Mouse (Mus musculus): ENCODE data around the gene Asic2.

The Asic2 gene

GRCm38 (mm10) chr11:81972044-81972443 is 3.8 kb upstream of the Asic2 start:
- Histone ChIP-seq H3K36me3 (ENCODE audit: insufficient read depth, low read length) (no peaks in the 10 kb centered on the region), H3K4me3 (replicated peaks; ENCODE audit: low read length) (no peak overlapping the region), H3K9me3 (ENCODE audit: low read length) (no peaks in the 10 kb centered on the region), H3K4me1 (replicated peaks; ENCODE audit: low read depth, low read length) (peaks cover 16% of the 10 kb centered on the region), H3K27me3 (ENCODE audit: insufficient read depth, low read length) (peaks cover 44% of the 10 kb centered on the region)
- TF ChIP-seq CTCF (conservative IDR thresholded peaks at IDR 0.05; ENCODE audit: low read length) = peak; percentile 83
- no peak for TF ChIP-seq NANOG (IDR thresholded peaks at IDR 0.05; ENCODE audit: borderline replicate concordance, low read length)
- TF ChIP-seq POU5F1 (IDR thresholded peaks at IDR 0.05; ENCODE audit: borderline replicate concordance, low read length) = no peak

- H3K27me3 ChIP-seq (ENCODE audit: insufficient read depth, low read length) = peaks cover 64% of the 10 kb centered on the region
- no peaks in the 10 kb centered on the region for H3K9me3 ChIP-seq (ENCODE audit: low read length)
- no peak overlapping the region for H3K4me3 ChIP-seq (replicated peaks; ENCODE audit: low read length)
- H3K4me1 ChIP-seq (replicated peaks; ENCODE audit: low read depth, low read length) = peaks cover 18% of the 10 kb centered on the region
- H3K36me3 ChIP-seq (ENCODE audit: insufficient read depth, low read length) = no peaks in the 10 kb centered on the region
- TF ChIP-seq NANOG (IDR thresholded peaks at IDR 0.05; ENCODE audit: borderline replicate concordance, low read length) = no peak
- TF ChIP-seq CTCF (conservative IDR thresholded peaks at IDR 0.05; ENCODE audit: low read length) = no peak
- TF ChIP-seq POU5F1 (IDR thresholded peaks at IDR 0.05; ENCODE audit: borderline replicate concordance, low read length) = no peak
Observed at GRCm38 (mm10) chr11:81966626-81967289, 1.5 kb downstream of the Asic2 start.

GRCm38 (mm10) chr11:81965653-81966625 is 2.3 kb downstream of the Asic2 start:
- Histone ChIP-seq H3K27me3 (ENCODE audit: insufficient read depth, low read length) (peaks cover 59% of the 10 kb centered on the region), H3K4me3 (replicated peaks; ENCODE audit: low read length) (no peak overlapping the region), H3K4me1 (replicated peaks; ENCODE audit: low read depth, low read length) (peaks cover 18% of the 10 kb centered on the region), H3K9me3 (ENCODE audit: low read length) (no peaks in the 10 kb centered on the region), H3K36me3 (ENCODE audit: insufficient read depth, low read length) (no peaks in the 10 kb centered on the region)
- TF ChIP-seq POU5F1 (IDR thresholded peaks at IDR 0.05; ENCODE audit: borderline replicate concordance, low read length) = no peak
- TF ChIP-seq CTCF (conservative IDR thresholded peaks at IDR 0.05; ENCODE audit: low read length) = no peak
- no peak for TF ChIP-seq NANOG (IDR thresholded peaks at IDR 0.05; ENCODE audit: borderline replicate concordance, low read length)

GRCm38 (mm10) chr11:81964561-81964960 is 3.7 kb downstream of the Asic2 start:
- no peak for TF ChIP-seq CTCF (conservative IDR thresholded peaks at IDR 0.05; ENCODE audit: low read length)
- no peak for TF ChIP-seq NANOG (IDR thresholded peaks at IDR 0.05; ENCODE audit: borderline replicate concordance, low read length)
- TF ChIP-seq POU5F1 (IDR thresholded peaks at IDR 0.05; ENCODE audit: borderline replicate concordance, low read length) = no peak

GRCm38 (mm10) chr11:81954398-81954797 is 13.9 kb downstream of the Asic2 start:
- TF ChIP-seq NANOG (IDR thresholded peaks at IDR 0.05; ENCODE audit: borderline replicate concordance, low read length) (no peak), POU5F1 (IDR thresholded peaks at IDR 0.05; ENCODE audit: borderline replicate concordance, low read length) (no peak), CTCF (conservative IDR thresholded peaks at IDR 0.05; ENCODE audit: low read length) (no peak)
- H3K36me3 ChIP-seq (ENCODE audit: insufficient read depth, low read length) = no peaks in the 10 kb centered on the region
- no peaks in the 10 kb centered on the region for H3K9me3 ChIP-seq (ENCODE audit: low read length)
- no peak overlapping the region for H3K4me3 ChIP-seq (replicated peaks; ENCODE audit: low read length)
- H3K4me1 ChIP-seq (replicated peaks; ENCODE audit: low read depth, low read length) = no peaks in the 10 kb centered on the region
- H3K27me3 ChIP-seq (ENCODE audit: insufficient read depth, low read length) = no peaks in the 10 kb centered on the region

More at GRCm38 (mm10) chr11:81964561-81964960, 3.7 kb downstream of the Asic2 start:
- Histone ChIP-seq H3K27me3 (ENCODE audit: insufficient read depth, low read length) (peaks cover 46% of the 10 kb centered on the region), H3K36me3 (ENCODE audit: insufficient read depth, low read length) (no peaks in the 10 kb centered on the region), H3K4me3 (replicated peaks; ENCODE audit: low read length) (no peak overlapping the region), H3K9me3 (ENCODE audit: low read length) (no peaks in the 10 kb centered on the region), H3K4me1 (replicated peaks; ENCODE audit: low read depth, low read length) (peaks cover 18% of the 10 kb centered on the region)

GRCm38 (mm10) chr11:81948021-81948420 is 20.2 kb downstream of the Asic2 start:
- Histone ChIP-seq H3K4me3 (replicated peaks; ENCODE audit: low read length) (no peak overlapping the region), H3K36me3 (ENCODE audit: insufficient read depth, low read length) (no peaks in the 10 kb centered on the region), H3K27me3 (ENCODE audit: insufficient read depth, low read length) (no peaks in the 10 kb centered on the region; the same call in 1 of the 2 replicates), H3K4me1 (replicated peaks; ENCODE audit: low read depth, low read length) (no peaks in the 10 kb centered on the region), H3K9me3 (ENCODE audit: low read length) (no peaks in the 10 kb centered on the region)
- TF ChIP-seq CTCF (conservative IDR thresholded peaks at IDR 0.05; ENCODE audit: low read length) (no peak), POU5F1 (IDR thresholded peaks at IDR 0.05; ENCODE audit: borderline replicate concordance, low read length) (no peak), NANOG (IDR thresholded peaks at IDR 0.05; ENCODE audit: borderline replicate concordance, low read length) (no peak)

- Histone ChIP-seq H3K4me1 (replicated peaks; ENCODE audit: low read depth, low read length) (no peaks in the 10 kb centered on the region), H3K36me3 (ENCODE audit: insufficient read depth, low read length) (no peaks in the 10 kb centered on the region), H3K9me3 (ENCODE audit: low read length) (no peaks in the 10 kb centered on the region), H3K27me3 (ENCODE audit: insufficient read depth, low read length) (no peaks in the 10 kb centered on the region; the same call in 1 of the 2 replicates), H3K4me3 (replicated peaks; ENCODE audit: low read length) (no peak overlapping the region)
- TF ChIP-seq POU5F1 (IDR thresholded peaks at IDR 0.05; ENCODE audit: borderline replicate concordance, low read length) (no peak), NANOG (IDR thresholded peaks at IDR 0.05; ENCODE audit: borderline replicate concordance, low read length) (no peak), CTCF (conservative IDR thresholded peaks at IDR 0.05; ENCODE audit: low read length) (no peak)
Observed at GRCm38 (mm10) chr11:81942167-81942566, 26.1 kb downstream of the Asic2 start.

GRCm38 (mm10) chr11:81940988-81941387 is 27.3 kb downstream of the Asic2 start:
- Histone ChIP-seq H3K4me1 (replicated peaks; ENCODE audit: low read depth, low read length) (no peaks in the 10 kb centered on the region), H3K36me3 (ENCODE audit: insufficient read depth, low read length) (no peaks in the 10 kb centered on the region), H3K4me3 (replicated peaks; ENCODE audit: low read length) (no peak overlapping the region), H3K27me3 (ENCODE audit: insufficient read depth, low read length) (no peaks in the 10 kb centered on the region; the same call in 1 of the 2 replicates), H3K9me3 (ENCODE audit: low read length) (no peaks in the 10 kb centered on the region)
- TF ChIP-seq CTCF (conservative IDR thresholded peaks at IDR 0.05; ENCODE audit: low read length) (peak; percentile 24; the same call in 1 of the 2 replicates), POU5F1 (IDR thresholded peaks at IDR 0.05; ENCODE audit: borderline replicate concordance, low read length) (no peak)

Measured in E14TG2a.4 (cell line).